Mouse (Mus musculus) left cerebral cortex, adult 9 months (tissue): ENCODE data around the gene Adam26a.
"Not testable (repeated sequence)": the region's sequence is repeated elsewhere in the genome, so short reads cannot be mapped to it uniquely, and the experiment has no call there.

ENCODE experiments used
- DNase-seq, 2 experiments: peaks; one replicate each; pipeline ENCODE4 v3.0.0; 2022; ENCODE audit warnings: low spot score in 2 of 2

Gene Adam26a

GRCm38 (mm10) chr8:43576607-43577006 lies at the start of gene Adam26a:
Gene Adam26a, minus strand, starts transcription at chr8:43576707.
- DNase-seq, result not testable (repeated sequence)

GRCm38 (mm10) chr8:43616046-43616445 lies 39.5 kb upstream of the Adam26a start:
- no peak for DNase-seq

DNA sequence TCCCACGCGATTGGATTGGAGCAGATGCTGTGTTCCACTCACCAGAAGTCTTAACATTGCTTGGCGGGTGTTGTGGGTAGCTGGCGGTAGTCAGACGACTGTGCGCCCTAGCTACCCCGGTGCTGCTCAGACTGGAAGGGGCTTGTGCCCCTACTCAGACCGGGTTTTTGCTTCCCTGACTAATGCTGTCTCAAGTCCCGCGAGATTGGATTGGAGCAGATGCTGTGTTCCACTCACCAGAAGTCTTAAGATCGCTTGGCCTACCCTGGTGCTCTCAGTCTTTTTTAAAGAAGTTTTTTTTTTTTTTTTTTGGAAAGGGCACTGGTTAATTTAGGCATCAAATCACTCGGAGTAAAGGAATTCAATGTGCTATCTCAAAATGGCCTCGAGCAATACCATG lies 27.1 kb upstream of the Adam26a start:
- DNase-seq, result not testable (repeated sequence)

DNA sequence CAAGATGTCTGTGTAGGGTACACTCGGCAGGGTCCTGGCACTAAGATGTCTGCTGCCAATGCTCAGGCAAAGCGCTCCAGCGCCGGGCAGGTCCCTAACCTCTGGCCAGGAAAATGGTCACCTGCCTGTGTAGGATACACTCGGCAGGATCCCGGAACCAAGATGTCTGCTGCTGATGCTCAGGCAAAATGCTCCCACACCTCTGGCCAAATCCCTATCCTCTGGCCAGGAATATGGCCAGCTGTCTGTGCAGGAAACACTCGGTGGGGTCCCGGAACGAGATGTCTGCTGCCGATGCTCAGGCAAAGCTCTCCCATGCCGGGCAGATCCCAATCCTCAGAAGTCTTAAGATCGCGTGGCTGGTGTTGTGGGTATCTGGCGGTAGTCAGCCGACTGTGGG lies 26.7 kb upstream of the Adam26a start:
- not testable (repeated sequence) for DNase-seq

DNA sequence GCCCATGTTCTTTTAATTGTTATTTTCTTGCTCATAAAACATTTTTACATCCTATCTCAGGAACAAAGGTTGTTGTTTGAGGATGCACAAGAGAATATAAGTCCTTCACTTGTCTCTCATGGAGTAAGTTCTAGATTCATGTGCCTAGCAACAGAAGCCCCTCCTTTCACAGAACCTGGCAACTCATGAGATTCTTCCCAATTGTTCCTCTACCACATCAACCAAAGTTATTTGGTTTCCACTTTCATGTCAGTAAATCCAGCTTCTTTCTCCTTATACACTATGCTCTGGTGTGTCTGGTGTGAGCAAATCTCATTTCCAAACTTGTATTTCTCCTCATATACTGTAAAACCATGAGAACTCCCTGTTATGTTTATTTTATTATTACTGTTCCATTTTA lies 48.5 kb downstream of the Adam26a start, which contains the start of gene Adam26b:
Gene Adam26b, minus strand, starts transcription at position 101 of the 400 bp plus-strand sequence.
- not testable (repeated sequence) for DNase-seq
